Mouse (Mus musculus): ENCODE measurements around the gene Gm5108. TPM values are rescaled to one million over a fixed set of nuclear protein-coding genes. Genes with fewer than 3 reads are reported as not detected.

Gm5108 gene
- polyA plus RNA-seq, 1 experiment from 2014 or later = not detected

DNA sequence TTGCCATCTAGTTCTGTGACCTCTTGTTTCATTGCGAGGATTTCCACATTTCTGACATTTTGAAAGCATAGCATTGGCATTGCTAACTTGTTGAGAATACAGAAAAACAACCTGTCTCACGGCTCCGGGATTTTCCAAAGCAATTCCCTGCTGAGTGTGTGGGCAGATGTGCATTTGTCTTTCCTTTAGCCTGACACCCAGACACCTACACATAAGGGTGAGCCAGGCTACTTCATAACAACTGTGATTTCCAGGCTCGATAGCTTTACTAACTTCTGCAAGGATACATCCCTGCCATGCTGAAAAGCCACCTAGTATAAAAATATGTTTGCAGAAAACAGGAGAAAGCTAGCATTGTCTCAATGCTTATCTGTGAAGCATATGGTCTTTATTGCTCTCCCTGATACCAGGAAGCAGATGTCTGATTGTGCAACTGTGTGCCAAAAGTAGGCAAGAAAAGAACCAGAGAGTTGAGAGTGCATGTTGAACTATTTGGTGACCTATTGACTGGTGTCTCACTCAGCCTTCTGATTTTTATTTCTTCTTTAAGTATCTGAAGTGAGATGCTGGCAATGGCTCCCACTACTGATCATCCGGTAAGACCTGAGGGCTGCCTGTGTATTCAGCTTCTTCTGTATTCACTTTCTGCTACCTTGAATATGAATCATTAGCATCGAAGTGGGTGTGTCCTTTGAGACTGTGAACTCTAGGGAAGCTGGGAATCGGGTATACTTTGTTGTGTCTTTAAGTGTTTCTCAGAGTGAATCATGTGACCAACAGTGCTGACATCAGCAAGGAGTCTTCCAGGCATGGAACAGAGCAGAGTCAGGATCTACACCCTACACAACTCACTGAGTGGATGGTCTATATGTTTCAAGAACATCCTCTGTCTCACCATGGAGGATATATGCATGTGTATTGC is 20.5 kb downstream of the Gm5108 start:
- H3K9me3 ChIP-seq = no peaks in the 10 kb centered on the region
- H3K4me2 ChIP-seq (replicated peaks) = no peak overlapping the region
- no peaks in the 10 kb centered on the region for H3K27me3 ChIP-seq
- ATAC-seq (ENCODE audit: insufficient number of reproducible peaks, insufficient read depth, low FRiP score, low TSS enrichment) = no peak
- H3K9ac ChIP-seq = no peak overlapping the region
- H3K36me3 ChIP-seq = no peaks in the 10 kb centered on the region
- H3K4me1 ChIP-seq = no peaks in the 10 kb centered on the region
- no peak overlapping the region for H3K27ac ChIP-seq
- 76% methylated on average over 7 of the region's 7 CpGs for WGBS
- no peak overlapping the region for H3K4me3 ChIP-seq

DNA sequence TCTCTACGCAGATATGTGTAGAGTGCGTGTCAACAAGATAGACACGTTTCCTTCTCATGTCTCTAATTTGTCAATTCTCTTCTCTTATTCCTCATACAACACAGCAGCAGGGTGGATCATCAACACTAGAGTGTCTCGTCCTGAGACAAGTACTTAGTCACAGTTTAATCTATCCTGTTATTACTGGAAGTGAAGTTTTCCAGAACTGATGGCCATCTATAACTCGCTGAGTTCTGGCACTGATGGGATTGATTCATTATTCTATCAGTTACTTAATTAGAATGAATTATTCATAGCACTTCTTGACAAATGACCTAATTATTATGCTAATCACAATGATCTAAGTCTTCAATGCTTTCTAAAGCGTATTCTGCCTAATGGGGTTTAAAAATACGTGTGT is 28.1 kb downstream of the Gm5108 start:
- Histone ChIP-seq H3K9me3 (no peaks in the 10 kb centered on the region), H3K9ac (no peak overlapping the region), H3K27me3 (no peaks in the 10 kb centered on the region), H3K4me3 (no peak overlapping the region), H3K4me1 (no peaks in the 10 kb centered on the region), H3K36me3 (no peaks in the 10 kb centered on the region), H3K27ac (no peak overlapping the region), H3K4me2 (replicated peaks) (no peak overlapping the region)
- 82% methylated on average over 7 of the region's 7 CpGs for WGBS
- no peak for ATAC-seq (ENCODE audit: insufficient number of reproducible peaks, insufficient read depth, low FRiP score, low TSS enrichment)

DNA sequence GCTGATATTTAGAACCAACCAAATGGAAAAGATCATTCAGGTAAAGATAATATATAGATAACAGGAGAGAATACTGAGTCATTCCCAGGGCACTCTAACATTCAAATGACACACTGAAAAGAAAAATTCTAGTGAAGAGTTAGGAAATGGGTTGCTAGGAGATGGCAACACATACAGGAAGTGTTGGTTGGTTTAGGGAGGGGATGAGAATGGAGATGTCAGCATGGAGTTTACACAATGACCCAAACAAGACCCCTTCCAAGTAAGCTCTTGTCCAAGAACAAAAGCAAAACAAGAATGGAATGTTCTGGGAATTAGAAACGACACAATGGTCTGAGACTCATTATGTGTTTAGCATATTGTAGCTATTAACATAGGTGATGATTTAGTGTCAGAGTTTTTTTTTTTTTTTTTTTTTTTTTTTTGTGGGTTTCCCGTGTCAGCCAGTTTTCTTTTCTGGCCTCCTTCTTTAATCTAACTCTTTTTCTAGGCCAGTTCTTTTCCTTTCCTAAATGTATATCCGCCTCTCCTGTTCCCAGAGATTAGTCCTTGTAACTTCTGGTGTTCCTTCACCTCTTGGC is 40.6 kb downstream of the Gm5108 start:
- Histone ChIP-seq H3K27ac (no peak overlapping the region), H3K4me3 (no peak overlapping the region), H3K36me3 (no peaks in the 10 kb centered on the region), H3K9me3 (no peaks in the 10 kb centered on the region), H3K9ac (no peak overlapping the region), H3K4me2 (replicated peaks) (no peak overlapping the region), H3K27me3 (no peaks in the 10 kb centered on the region), H3K4me1 (no peaks in the 10 kb centered on the region)
- WGBS = 68% methylated on average over 3 of the region's 3 CpGs
- no peak for ATAC-seq (ENCODE audit: insufficient number of reproducible peaks, insufficient read depth, low FRiP score, low TSS enrichment)

DNA sequence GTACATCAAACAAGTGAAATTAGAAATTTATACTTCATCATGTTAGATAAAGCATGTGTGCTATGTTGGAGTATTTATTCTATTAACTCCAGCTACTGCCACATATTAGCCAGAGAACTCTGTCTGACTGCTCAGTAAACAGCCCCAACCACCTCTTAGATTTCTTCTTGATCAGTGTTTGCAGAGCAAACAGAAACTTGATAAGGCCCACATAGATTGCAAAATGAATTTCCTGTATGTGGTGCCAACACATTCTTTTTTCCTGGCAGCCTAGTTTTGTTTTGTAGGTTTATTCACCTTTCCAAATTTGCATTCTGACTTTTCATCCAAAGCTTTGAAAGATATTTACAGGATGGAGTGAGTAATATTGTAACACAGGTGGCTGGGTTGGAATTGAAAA is 49.0 kb downstream of the Gm5108 start:
- H3K4me2 ChIP-seq (replicated peaks) = no peak overlapping the region
- H3K9ac ChIP-seq = no peak overlapping the region
- H3K27me3 ChIP-seq = no peaks in the 10 kb centered on the region
- H3K27ac ChIP-seq = no peak overlapping the region
- no peaks in the 10 kb centered on the region for H3K4me1 ChIP-seq
- H3K9me3 ChIP-seq = no peaks in the 10 kb centered on the region
- H3K36me3 ChIP-seq = no peaks in the 10 kb centered on the region
- H3K4me3 ChIP-seq = no peak overlapping the region
- ATAC-seq (ENCODE audit: insufficient number of reproducible peaks, insufficient read depth, low FRiP score, low TSS enrichment) = no peak

DNA sequence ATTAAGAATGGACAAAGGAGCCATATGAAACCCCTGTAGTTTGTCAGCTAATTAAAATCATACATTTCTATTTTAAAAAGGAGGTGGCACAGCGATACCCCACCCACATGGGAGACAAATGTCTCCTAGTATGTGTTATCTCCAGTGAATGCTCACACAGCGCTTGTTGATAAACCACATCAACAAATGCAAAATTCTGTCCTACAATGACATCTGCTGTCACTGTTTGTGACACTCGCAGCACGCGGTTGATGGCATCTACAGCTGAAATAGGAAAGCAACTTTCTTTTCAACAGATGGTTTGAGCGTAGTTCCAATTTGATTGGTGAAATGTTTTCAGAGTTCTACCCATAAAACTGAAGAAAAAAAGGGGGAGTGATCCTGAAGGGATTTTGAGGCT is 61.1 kb downstream of the Gm5108 start:
- ATAC-seq (ENCODE audit: insufficient number of reproducible peaks, insufficient read depth, low FRiP score, low TSS enrichment) = no peak
- no peak overlapping the region for H3K4me3 ChIP-seq
- WGBS = 89% methylated on average over 6 of the region's 6 CpGs
- no peaks in the 10 kb centered on the region for H3K36me3 ChIP-seq
- no peaks in the 10 kb centered on the region for H3K4me1 ChIP-seq
- H3K27ac ChIP-seq = no peak overlapping the region
- no peak overlapping the region for H3K9ac ChIP-seq
- no peaks in the 10 kb centered on the region for H3K27me3 ChIP-seq
- H3K4me2 ChIP-seq (replicated peaks) = no peak overlapping the region
- no peaks in the 10 kb centered on the region for H3K9me3 ChIP-seq

DNA sequence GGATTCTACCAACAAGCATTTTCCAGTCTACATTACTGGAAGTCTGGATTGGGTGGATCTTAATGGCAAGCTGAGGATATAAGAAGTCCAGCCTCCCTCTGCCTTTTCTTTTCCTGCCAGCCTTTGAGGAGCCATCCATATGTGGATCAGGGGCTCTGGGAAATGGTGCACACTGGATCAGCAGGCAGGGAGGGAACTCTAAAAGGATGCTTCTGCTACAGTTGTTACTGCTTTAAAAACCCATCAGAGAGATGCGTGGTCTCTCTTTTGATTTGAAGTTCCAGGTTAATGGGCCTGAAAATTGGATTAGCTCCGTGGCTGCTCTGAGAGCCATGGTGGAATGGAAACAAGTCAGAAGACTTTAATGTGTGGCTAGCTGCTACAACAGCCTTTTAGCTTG is 62.4 kb downstream of the Gm5108 start:
- no peak overlapping the region for H3K9ac ChIP-seq
- H3K27me3 ChIP-seq = no peaks in the 10 kb centered on the region
- H3K36me3 ChIP-seq = no peaks in the 10 kb centered on the region
- no peaks in the 10 kb centered on the region for H3K4me1 ChIP-seq
- H3K4me2 ChIP-seq (replicated peaks) = no peak overlapping the region
- ATAC-seq (ENCODE audit: insufficient number of reproducible peaks, insufficient read depth, low FRiP score, low TSS enrichment) = no peak
- WGBS = 22% methylated on average over 2 of the region's 2 CpGs
- no peak overlapping the region for H3K4me3 ChIP-seq
- H3K27ac ChIP-seq = no peak overlapping the region
- no peaks in the 10 kb centered on the region for H3K9me3 ChIP-seq

DNA sequence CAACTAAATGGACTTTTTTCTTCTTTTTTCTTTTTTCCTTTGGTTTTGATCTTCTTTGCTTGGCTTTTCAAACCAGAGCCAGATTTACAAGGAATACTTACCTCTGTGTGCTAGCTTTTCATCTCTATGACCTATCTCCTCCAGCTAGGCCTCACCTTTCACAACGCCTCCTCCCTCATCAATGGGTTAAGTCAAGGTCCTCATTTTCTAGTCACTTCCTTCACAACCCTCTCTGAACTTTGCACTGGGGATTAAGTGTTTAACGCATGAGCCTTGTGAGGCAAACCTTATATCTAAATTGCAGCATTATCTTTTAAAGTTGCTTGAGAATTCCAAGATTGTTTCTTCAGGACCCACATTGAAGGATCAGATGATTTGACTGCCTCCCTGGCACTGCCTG is 63.0 kb downstream of the Gm5108 start:
- H3K4me1 ChIP-seq = no peaks in the 10 kb centered on the region
- no peaks in the 10 kb centered on the region for H3K36me3 ChIP-seq
- no peaks in the 10 kb centered on the region for H3K27me3 ChIP-seq
- no peak overlapping the region for H3K4me3 ChIP-seq
- no peak overlapping the region for H3K27ac ChIP-seq
- H3K9me3 ChIP-seq = no peaks in the 10 kb centered on the region
- no peak overlapping the region for H3K4me2 ChIP-seq (replicated peaks)
- H3K9ac ChIP-seq = no peak overlapping the region
- no peak for ATAC-seq (ENCODE audit: insufficient number of reproducible peaks, insufficient read depth, low FRiP score, low TSS enrichment)
- WGBS = 79% methylated on average over 2 of the region's 2 CpGs

DNA sequence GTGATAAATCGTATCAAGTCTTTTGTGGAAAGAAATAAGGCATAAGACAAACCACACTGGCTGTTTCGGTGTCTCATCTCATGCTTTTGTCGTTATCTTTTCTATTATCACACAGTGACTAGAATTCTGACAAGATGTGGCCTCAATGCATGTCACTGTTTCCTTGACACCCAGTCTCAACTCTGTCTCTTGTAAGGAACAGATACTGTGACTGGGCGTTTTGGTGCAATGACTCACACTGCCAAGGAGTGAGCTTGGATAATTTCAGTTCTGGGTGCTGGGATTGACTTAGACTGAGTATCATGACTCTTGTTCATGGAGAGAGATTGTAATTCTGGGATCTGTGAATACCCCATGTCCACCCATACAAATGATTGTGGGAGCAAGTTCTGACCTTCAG is 65.6 kb downstream of the Gm5108 start:
- H3K4me2 ChIP-seq (replicated peaks) = no peak overlapping the region
- no peak for ATAC-seq (ENCODE audit: insufficient number of reproducible peaks, insufficient read depth, low FRiP score, low TSS enrichment)
- WGBS = 83% methylated on average over 4 of the region's 4 CpGs
- H3K4me1 ChIP-seq = no peaks in the 10 kb centered on the region
- H3K9me3 ChIP-seq = no peaks in the 10 kb centered on the region
- no peak overlapping the region for H3K9ac ChIP-seq
- no peaks in the 10 kb centered on the region for H3K27me3 ChIP-seq
- H3K36me3 ChIP-seq = no peaks in the 10 kb centered on the region
- no peak overlapping the region for H3K4me3 ChIP-seq
- H3K27ac ChIP-seq = no peak overlapping the region

DNA sequence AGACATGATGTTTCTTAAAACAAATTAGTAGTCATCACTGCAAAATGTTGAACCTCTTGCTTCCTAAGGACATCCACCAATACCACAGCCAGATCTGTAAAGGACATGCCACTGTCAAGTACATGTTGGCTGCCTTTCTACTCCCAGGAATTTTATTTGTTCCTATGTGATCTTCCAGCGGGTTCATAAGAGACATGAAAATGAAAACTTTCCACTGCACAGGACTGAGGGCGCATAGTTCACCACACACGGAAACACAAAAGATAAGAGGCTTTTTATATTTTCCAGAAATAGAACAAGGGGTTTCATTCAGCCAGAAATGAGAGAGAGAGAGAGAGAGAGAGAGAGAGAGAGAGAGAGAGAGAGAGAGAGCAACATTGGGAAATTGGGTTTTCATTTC is 70.1 kb downstream of the Gm5108 start:
- Histone ChIP-seq H3K4me3 (no peak overlapping the region), H3K36me3 (no peaks in the 10 kb centered on the region), H3K4me2 (replicated peaks) (no peak overlapping the region), H3K9ac (no peak overlapping the region), H3K4me1 (no peaks in the 10 kb centered on the region), H3K9me3 (no peaks in the 10 kb centered on the region), H3K27ac (no peak overlapping the region), H3K27me3 (no peaks in the 10 kb centered on the region)
- no peak for ATAC-seq (ENCODE audit: insufficient number of reproducible peaks, insufficient read depth, low FRiP score, low TSS enrichment)
- WGBS = 79% methylated on average over 3 of the region's 3 CpGs

DNA sequence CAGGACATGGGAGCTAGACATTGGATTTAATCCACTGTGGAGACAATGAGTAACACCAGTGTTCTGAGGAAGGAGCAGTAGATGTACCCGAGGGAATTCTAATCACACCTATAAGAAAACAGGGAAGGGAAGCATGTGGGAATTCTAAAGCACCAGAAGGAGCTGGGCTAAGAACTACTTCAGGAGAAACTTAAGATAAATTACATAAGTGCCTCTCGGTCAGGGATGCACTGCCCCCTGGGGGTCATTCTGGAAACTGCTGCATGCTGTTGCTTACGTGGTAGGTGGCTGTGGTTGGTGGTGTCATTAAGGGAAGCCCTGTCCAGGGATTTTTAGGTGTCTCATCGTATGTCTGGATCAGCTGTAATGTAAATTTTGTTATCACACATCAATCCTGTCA is 71.1 kb downstream of the Gm5108 start:
- WGBS = 20% methylated on average over 4 of the region's 4 CpGs
- H3K4me1 ChIP-seq = no peaks in the 10 kb centered on the region

DNA sequence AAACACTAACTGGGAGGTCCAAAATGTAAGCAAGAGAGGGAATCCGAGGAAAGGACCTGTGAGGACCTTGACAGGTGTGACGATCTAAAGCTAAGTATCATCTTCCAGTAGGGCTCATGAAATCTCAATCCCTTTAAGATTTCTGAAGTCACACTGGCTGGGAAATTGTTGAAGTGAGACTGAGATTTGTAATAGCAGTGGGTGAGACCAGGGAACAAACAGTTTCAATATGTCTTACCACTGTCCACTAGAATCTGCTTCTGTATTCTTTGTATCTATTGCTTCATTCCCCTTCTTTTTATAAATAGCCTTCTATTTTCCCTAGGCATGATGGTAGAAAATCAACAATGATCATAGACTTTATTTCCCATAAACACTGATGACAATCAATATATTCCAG is 79.4 kb downstream of the Gm5108 start:
- no peak for ATAC-seq (ENCODE audit: insufficient number of reproducible peaks, insufficient read depth, low FRiP score, low TSS enrichment)
- H3K9me3 ChIP-seq = no peaks in the 10 kb centered on the region
- H3K4me1 ChIP-seq = no peaks in the 10 kb centered on the region
- no peaks in the 10 kb centered on the region for H3K36me3 ChIP-seq
- H3K27me3 ChIP-seq = no peaks in the 10 kb centered on the region
- H3K9ac ChIP-seq = no peak overlapping the region
- 67% methylated on average over 2 of the region's 2 CpGs for WGBS
- H3K4me3 ChIP-seq = no peak overlapping the region
- no peak overlapping the region for H3K27ac ChIP-seq
- H3K4me2 ChIP-seq (replicated peaks) = no peak overlapping the region

More for the DNA sequence above, 71.1 kb downstream of the Gm5108 start:
- Histone ChIP-seq H3K4me2 (replicated peaks) (no peak overlapping the region), H3K9ac (no peak overlapping the region), H3K4me3 (no peak overlapping the region), H3K36me3 (no peaks in the 10 kb centered on the region), H3K27ac (no peak overlapping the region), H3K9me3 (no peaks in the 10 kb centered on the region), H3K27me3 (no peaks in the 10 kb centered on the region)
- no peak for ATAC-seq (ENCODE audit: insufficient number of reproducible peaks, insufficient read depth, low FRiP score, low TSS enrichment)
